Mouse (Mus musculus) left cerebral cortex, postnatal 10 days (tissue): Measurements from ENCODE around the gene Cit. TPM values are rescaled to one million over a fixed set of nuclear protein-coding genes. Genes with fewer than 3 reads are reported as not detected.

Experiments used
- DNase-seq, 2 experiments: peaks; one replicate each; pipeline ENCODE4 v3.0.0; 2021 to 2022; ENCODE audit warnings: low spot score in 2 of 2, mixed read lengths in 1 of 2; ENCODE audit errors: extremely low spot score in 1 of 2
- intact Hi-C: fragments of 180-260 bp; cut with DNase I; formaldehyde crosslinking; loops from one replicate; pipeline ENCODE4 v1.15.1; 2025
- total RNA-seq, 2 experiments: library from RNA; stranded (reverse); gene quantifications; 2 replicates each; pipeline ENCODE4 v1.2.3; 2021

The Cit gene
- total RNA-seq, 2 experiments from 2014 or later, result 105 to 116 TPM

- peak in 1 of 2 experiments; percentile 16 for DNase-seq
- intact Hi-C loops, result no loop called here
Observed at GRCm38 (mm10) chr5:115849263-115849829, 4.3 kb downstream of the Cit start.

GRCm38 (mm10) chr5:115850250-115851028, 5.4 kb downstream of the Cit start:
- DNase-seq, result peak in 1 of 2 experiments; percentile 13
- intact Hi-C loops, result no loop called here

- peak in 1 of 2 experiments; percentile 25 for DNase-seq
- intact Hi-C loops, result no loop called here
Observed at GRCm38 (mm10) chr5:115851029-115851365, 5.9 kb downstream of the Cit start.

GRCm38 (mm10) chr5:115852431-115852830, 7.4 kb downstream of the Cit start:
- intact Hi-C loops, result no loop called here
- DNase-seq, result no peak

- intact Hi-C loops, result no loop called here
- no peak for DNase-seq
Observed at GRCm38 (mm10) chr5:115853691-115854090, 8.6 kb downstream of the Cit start.

GRCm38 (mm10) chr5:115854370-115854769, 9.3 kb downstream of the Cit start:
- DNase-seq, result peak in 1 of 2 experiments; percentile 67
- intact Hi-C loops, result no loop called here

- peak in 1 of 2 experiments; percentile 29 for DNase-seq
Observed at GRCm38 (mm10) chr5:115858652-115859051, 13.6 kb downstream of the Cit start.

GRCm38 (mm10) chr5:115859461-115859860, 14.4 kb downstream of the Cit start:
- DNase-seq, result no peak
- intact Hi-C loops, result no loop called here

More at GRCm38 (mm10) chr5:115858652-115859051, 13.6 kb downstream of the Cit start:
- intact Hi-C loops, result no loop called here

GRCm38 (mm10) chr5:115861991-115862390, 16.9 kb downstream of the Cit start:
- intact Hi-C loops, result no loop called here

GRCm38 (mm10) chr5:115862439-115862838, 17.4 kb downstream of the Cit start:
- DNase-seq, result no peak
- intact Hi-C loops, result no loop called here

More at GRCm38 (mm10) chr5:115861991-115862390, 16.9 kb downstream of the Cit start:
- no peak for DNase-seq

- intact Hi-C loops, result no loop called here
- no peak for DNase-seq
Observed at GRCm38 (mm10) chr5:115866296-115866695, 21.2 kb downstream of the Cit start.

GRCm38 (mm10) chr5:115868540-115868939, 23.5 kb downstream of the Cit start:
- DNase-seq, result no peak
- intact Hi-C loops, result no loop called here

GRCm38 (mm10) chr5:115869198-115869597, 24.1 kb downstream of the Cit start:
- intact Hi-C loops, result no loop called here
- DNase-seq, result no peak

- intact Hi-C loops, result no loop called here
- no peak for DNase-seq
Observed at GRCm38 (mm10) chr5:115871153-115871552, 26.1 kb downstream of the Cit start.

- no peak for DNase-seq
- intact Hi-C loops, result no loop called here
Observed at GRCm38 (mm10) chr5:115872106-115872505, 27.0 kb downstream of the Cit start.

GRCm38 (mm10) chr5:115872956-115873355, 27.9 kb downstream of the Cit start:
- intact Hi-C loops, result no loop called here
- DNase-seq, result no peak

- DNase-seq, result no peak
- intact Hi-C loops, result no loop called here
Observed at GRCm38 (mm10) chr5:115877425-115877824, 32.3 kb downstream of the Cit start.

GRCm38 (mm10) chr5:115882165-115882564, 37.1 kb downstream of the Cit start:
- no peak for DNase-seq
- intact Hi-C loops, result no loop called here

- intact Hi-C loops, result no loop called here
- DNase-seq, result no peak
Observed at GRCm38 (mm10) chr5:115884429-115884828, 39.4 kb downstream of the Cit start.

GRCm38 (mm10) chr5:115893772-115894171, 48.7 kb downstream of the Cit start:
- intact Hi-C loops, result no loop called here
- no peak for DNase-seq
